Mouse (Mus musculus) layer of hippocampus, postnatal 14 days (tissue): ENCODE data around the gene Fars2. TPM values are rescaled to one million over a fixed set of nuclear protein-coding genes. Genes with fewer than 3 reads are reported as not detected.
"Not testable (repeated sequence)": the region's sequence is repeated elsewhere in the genome, so short reads cannot be mapped to it uniquely, and the experiment has no call there.

Experiments used
- DNase-seq, 2 experiments: peaks; one replicate each; pipeline ENCODE4 v3.0.0; 2021 to 2022; ENCODE audit warnings: low spot score in 2 of 2, mixed read lengths in 1 of 2
- total RNA-seq, 2 experiments: library from RNA; stranded (reverse); gene quantifications; 2 replicates each; pipeline ENCODE4 v1.2.3; 2021

Fars2 gene
- total RNA-seq, 2 experiments from 2014 or later, result 30.2 to 37.4 TPM

DNA sequence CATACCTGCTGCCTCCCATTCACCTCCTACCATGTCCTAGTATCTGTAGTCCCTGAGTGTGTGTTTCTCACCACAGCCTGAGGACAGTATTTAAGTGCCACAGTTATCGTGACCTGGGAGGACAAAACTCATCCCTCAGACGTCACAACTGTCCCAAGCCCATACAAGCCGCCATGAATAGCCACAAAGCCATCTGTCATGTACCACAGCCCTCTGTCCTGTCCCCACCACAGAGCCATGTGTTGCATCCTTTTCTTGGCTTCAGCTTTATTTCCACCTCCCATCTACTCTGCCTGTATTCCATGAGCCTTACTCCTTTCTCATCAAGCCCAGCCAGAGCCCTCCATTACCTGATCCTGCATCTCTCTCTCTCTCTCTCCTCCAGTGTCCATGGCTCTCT is 244.2 kb downstream of the Fars2 start:
- DNase-seq, result no peak

DNA sequence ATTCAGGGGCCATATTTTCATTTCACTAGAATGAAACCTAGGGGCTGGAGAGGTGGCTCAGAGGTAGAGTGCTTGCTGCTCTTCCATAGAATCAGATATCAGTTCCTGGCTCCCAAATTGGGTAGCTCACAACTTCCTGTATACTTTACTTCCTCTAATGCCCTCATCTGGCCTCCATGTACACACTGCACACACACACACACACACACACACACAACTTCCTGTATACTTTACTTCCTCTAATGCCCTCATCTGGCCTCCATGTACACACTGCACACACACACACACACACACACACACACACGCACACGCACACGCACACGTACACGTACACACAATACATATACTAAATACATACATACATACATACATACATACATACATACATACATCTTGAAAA is 248.5 kb downstream of the Fars2 start:
- DNase-seq, result not testable (repeated sequence)

DNA sequence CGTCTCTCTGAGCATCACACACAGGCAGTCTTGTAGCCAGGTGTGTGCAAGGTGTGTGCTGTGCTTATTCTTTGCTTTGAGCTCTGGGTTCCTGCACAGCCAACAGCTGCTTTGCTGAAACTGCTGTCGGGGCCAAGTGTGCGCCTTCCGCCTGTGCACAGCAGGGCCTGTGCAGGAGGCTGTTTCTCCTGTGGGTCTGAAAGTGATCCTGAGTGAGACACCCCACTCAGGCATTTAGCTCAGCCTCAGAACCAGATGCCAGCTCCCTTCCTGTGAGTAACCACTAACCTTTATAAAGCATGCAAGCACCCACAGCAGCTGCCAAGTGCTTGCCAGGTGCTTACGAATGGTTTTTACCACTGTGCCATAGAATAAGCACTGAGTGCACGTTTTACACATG is 249.1 kb downstream of the Fars2 start:
- DNase-seq, result no peak

DNA sequence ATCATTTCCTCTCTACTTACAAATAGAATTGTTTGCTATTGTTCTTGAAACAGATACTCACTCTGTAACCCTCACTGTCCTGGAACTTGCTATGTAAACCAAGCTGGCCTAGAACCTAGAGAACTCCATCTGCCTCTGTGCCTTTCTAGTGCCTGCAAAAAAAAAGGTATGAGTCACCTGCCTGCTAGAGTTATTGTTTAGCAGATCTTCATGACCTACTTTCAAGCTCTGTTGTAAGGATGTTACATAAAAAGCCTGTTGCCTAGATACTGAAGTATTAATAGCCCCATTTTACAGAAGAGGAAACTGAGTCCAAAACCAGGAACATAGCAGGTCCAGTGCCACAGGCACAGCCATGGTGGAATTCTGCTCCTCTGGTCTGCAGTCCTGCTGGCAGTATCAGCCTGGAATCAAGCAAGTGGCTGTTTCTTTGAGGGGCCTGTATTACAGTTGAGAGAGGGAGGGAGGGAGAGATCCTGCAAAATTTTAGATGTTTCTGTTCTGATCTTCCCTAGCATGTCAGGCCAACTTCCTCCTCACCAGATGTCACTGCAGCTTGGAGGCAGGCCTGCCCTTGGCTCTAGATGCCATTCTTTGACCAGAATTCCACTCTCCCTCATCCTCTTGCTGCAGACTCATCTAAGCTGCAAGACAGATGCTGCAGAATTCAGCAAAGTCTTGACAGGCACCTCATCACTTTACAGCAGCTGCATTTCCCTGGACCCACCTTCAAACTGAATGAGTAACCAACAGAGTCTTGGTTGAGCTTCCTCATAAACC is 250.7 kb downstream of the Fars2 start:
- DNase-seq, result peak; percentile 35 to 37

DNA sequence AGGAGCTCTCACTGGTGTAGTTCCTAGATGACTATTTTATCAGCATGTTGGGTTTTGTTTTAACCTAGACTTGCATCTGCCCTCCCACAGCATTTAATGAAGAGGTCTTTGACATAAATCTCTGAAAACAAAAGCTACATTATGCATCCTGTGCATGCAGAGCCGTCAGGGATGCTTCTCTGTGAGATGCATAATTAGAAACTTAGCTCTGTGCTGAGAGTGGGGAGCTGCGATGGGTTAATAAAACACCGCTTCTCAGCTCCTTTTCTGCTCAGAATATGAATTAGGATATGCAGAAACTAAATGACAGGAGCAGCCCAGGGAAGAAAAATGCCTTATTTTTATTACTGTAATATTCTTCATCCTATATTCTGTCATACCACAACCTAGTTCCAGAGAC is 251.6 kb downstream of the Fars2 start:
- DNase-seq, result no peak

DNA sequence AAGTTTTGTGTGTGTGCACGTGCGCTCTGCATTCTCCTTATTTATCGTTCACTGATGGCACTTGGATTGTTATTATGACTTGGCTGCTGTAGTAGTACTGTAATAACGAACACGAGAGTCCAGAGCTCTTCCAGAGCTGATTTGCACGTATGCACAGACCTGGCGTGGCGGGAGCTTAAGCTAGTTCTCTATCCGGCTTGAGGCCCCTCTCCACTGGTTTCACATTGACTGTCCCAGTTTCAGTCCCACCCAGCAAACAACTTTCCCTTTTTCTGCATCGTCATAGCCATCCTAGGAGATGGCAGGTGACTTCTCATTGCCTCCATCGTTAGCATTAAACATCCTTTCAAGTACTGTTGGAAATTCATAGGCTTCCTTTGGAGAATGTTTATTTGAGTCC is 252.2 kb downstream of the Fars2 start:
- DNase-seq, result no peak

DNA sequence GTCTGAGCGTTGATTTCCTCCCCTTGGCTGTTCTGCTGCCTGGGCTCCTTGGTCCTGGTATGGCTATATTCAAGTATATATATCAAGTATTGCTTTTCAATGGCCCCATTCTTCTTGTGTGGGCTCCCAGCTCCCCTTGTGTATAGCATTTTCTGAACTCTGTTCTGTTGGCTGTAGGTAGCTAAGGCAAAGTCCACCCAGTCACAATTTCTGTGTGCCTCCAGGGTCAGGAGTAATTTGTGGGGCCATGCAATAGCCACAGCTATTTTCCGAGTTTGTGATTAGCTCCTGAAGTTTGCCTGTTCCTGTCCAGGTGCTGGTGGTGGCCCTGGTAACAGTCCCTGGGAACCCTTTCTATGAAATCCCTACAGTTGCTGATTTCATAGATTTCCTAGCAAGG is 266.0 kb downstream of the Fars2 start:
- no peak for DNase-seq

DNA sequence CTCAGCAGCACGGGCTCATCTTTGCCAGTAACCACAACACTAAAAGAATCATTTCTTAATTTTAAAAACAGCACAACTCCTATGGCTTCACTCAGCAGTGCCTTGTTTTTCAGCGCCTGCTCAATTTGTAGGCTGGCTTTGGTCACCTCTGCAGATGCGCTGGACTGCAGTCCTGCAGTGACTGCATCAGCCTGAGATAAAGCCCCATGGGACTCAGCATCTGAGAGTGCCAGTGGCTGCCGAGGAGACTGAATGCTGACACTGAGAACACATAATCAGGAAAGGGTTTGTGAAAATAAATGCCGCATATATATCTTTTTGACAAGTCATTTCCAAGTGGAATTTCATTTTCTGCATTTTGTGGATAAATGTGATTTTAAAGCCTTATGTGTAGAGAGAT is 268.9 kb downstream of the Fars2 start:
- DNase-seq, result no peak

DNA sequence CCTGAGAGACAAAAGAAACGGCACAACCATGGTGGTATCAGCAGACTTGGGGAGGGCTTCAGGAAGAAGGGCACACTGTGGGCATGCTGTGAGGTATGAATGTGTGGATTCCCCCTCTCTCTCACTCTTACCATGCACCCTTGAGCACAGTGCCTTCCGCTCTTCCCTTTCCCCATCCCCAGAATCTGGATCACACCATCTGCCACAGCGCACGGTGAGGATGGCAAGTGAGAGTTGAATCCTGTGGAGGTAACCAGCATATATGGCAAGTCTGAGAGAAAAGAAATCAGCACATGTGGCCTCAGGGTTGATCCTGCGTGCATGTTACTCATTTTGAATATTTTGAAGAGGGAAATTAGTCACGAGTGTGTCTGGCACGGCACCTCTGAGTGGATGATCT is 274.7 kb downstream of the Fars2 start:
- DNase-seq, result no peak

DNA sequence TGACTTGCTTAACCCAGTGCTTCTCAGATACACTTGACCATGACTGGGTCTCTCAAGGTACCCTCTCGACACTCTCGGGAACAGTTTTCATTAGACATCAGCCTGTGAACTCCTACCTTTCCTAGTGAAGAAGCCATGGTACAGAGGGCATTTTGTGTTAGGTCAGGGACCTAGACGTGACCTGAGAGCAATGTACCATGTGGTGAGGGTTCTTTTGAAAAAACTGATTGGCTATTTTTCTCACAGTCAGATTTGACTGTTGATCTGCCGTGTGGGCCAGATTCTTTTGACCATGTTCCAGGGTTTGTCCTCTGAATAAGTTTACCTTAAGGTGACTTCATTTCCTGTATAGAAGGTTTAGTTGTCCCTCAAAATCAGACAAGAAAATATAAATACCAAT is 275.5 kb downstream of the Fars2 start:
- no peak for DNase-seq

DNA sequence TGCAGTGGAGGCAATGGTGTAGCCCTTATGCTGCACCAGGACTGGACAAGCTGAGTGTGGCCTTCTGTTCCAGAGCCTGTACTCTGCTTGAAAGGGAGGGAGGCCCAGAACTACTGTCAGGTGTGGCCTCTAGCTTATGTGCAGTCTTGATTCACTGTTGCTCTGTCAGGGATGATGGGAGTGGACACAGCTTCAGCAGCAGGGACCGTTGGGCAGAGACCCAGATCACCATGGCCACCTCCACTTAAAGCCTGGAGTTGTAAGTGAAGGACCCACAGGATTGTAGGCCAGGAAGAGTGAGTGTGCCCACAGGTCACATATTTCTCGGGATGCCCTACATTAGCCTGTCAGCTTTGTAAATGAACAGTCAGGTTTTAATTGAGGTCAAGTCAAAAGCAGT is 283.8 kb downstream of the Fars2 start:
- no peak for DNase-seq

DNA sequence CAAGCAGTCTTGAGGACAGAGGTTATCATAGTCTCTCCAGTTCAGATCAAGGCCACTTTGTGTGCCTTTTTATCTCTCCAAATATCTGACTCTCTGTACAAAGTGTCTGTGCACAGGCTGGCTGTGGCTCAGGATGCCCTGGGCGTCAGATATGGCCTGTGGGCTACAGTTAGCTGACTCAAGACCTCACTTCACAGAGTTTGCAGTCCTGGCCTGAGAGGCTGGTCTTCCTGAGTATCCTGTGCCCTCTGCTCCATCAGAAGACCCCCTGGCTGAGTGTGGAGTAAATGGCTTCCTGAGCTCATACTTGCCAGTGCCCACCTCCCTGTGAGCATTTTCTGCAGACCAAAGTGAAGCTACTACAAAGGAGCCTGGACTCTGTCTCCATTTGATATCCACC is 296.1 kb downstream of the Fars2 start:
- DNase-seq, result no peak

DNA sequence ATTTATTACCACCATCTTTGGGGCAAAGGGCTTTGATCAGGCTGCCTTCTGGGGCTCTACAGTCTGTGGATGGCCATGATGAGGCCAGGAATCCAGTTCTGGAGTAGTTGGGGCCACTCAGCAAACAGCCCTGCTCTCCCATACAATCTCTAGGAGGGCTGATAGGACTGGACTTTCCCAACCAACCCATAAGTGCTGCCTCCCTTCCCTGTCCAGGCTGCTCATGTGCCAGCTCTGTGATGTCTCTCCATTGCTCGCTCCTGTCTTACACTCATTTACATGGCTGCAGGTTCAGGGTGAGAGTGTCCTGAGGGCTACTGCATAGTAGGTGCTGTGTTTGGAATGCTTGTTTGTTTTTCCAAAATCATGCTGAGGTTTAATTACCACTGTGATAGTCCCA is 298.0 kb downstream of the Fars2 start:
- DNase-seq, result no peak

DNA sequence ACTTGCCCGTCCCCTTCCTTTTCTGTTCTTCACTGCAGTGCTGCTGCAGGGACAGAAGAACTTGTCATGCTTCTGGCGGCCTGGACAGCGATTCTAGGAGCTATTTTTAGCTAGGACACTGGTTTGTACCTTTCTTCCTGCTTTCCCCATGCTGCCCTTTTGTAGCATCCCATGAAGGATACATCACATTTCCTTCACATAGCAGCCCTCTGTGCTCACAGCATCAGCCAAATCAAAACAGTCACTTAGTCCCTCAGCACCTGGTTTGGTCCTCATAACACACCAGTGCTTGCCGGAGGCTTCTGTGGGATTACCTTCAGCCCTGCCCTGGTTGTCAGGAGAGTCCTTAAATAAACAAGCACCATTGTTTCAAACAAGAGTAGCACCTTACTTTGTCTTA is 299.3 kb downstream of the Fars2 start:
- no peak for DNase-seq

DNA sequence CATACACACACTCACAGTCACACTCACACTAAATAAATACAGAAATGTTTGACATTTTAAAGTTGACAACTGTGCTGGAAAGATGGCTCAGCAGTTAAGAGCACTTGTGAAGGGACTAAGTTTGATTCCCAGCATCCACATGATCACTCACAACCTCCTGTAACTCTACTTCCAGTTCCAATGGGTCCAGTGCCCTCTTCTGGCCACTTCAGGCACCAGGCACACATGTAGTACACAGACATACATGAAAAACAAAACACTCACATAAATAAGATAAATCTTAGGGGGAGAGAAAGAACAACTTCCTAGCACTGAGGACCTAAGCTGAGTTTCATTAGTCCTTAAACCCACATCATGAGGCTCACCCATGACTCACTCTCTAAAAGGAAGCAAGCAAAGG is 302.1 kb downstream of the Fars2 start:
- DNase-seq, result no peak

DNA sequence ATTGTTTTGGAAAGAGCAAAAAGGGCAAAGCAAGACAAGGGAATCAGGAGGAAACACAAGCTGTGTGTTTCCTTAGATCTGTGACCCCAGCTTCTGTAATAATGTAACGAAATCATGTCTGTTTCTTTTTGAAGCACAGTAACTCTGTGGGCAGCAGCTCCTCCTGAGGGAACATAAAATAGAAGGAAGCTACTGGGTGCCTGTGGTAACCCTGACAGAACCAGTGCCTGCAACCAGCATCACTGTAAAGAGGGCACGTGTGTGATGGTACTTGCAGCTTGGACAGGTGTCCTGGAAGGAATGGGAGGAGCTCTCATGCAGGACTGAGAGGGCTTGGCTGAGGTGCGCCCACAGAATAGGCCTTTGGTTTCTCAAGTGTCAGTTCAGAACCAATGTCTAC is 305.2 kb downstream of the Fars2 start:
- DNase-seq, result no peak

DNA sequence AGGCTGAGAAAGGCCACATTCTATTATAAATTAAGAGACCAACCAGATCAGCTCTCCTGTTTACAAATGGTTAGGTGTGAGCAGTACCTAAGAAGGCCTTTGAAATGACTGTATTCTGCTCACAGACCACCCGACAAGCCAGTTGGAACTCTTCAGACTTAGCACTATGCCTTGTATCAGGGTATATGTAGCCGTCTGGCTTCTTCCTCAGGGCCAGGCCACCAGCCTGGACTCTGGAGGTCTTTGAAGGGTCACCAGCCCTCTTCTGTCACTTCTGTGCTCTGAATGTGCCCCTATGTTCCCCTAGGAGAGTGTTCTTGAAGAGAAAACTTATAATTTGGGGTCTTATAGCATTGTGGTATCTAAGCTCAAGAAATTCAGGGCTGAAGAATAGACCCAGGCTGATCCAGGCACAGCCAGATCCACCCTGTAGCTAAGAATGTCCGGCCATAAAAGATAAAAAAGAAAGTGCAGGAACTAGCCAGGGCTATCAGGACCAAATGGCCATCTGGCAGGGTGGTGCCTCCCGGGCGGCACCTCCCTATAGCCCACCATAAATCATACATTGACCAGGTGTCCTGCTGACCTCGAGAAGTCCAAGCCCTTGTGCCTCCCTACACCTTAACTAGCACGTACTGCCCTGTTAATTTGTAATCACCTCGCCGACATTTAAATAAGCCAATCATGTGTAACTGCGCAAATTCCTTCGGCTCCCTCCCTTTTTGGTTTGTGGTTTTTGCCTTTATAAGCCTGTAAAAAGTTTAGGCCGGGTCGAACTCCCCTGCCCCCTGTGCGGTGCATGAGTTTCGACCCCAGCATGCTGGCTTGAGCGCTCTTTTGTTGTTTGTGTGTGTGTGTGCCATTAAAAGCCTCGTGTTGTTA is 308.9 kb downstream of the Fars2 start:
- not testable (repeated sequence) for DNase-seq

DNA sequence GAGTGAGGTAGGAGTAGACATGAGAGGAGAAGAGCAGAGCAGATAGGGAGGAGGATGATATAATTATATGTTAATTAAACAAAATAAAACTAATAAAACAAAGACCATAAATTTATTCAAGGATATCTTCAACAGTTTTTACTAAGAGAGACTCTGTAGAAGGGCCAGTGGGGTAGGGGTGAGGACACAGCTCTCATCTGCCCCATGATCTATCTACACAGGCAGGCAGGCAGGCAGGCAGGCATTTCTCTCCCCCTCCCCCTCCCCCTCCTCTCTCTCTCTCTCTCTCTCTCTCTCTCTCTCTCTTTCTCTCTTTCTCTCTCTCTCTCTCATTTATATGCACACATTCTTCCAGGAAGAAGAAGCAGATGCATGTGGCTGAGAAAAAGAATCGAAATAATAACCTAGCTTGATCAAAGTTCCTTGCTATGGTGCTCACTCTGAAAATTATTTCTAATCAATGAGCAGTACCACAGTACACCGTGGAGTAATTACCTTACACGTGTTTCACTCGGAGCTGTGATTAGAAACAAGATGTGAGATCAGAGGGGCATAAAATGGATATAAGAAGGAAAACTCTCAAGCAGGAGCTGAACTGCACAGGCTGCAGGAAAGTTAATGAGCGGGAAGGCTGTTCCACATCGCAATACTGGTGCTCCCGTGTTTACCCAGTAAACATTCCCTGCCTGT is 312.4 kb downstream of the Fars2 start:
- DNase-seq, result no peak

DNA sequence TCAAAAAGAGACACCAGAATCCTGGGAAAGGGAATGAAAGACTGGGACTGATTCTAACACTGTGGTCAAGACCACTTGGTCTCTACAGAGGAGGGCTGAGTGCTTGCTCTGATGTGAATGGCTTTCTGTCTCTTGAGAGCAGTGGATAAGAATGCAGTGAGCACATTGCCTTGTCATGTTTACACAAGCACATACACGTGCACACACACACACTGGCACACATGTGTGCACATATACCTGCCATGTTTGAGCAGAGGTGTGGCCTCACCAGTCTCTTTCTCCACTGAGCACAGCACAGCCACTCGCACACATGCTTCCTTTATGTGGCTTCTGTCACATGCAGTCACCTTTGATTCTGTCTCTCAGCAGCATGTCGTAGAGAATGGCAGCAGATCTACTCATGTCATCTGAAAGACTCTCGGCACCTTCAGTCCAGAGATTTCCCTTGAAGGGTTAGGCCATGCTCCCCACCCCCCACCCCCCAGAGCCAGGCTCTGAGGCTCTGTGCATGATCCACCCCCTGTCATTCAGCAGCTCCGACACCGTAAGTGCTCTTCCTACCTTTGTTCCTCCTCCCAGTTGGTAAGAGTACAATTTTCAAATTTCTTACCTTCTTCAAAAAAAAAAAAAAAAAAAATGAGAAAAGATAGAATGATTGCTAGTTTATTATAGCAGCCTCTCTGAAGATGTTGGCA is 313.4 kb downstream of the Fars2 start:
- no peak for DNase-seq

DNA sequence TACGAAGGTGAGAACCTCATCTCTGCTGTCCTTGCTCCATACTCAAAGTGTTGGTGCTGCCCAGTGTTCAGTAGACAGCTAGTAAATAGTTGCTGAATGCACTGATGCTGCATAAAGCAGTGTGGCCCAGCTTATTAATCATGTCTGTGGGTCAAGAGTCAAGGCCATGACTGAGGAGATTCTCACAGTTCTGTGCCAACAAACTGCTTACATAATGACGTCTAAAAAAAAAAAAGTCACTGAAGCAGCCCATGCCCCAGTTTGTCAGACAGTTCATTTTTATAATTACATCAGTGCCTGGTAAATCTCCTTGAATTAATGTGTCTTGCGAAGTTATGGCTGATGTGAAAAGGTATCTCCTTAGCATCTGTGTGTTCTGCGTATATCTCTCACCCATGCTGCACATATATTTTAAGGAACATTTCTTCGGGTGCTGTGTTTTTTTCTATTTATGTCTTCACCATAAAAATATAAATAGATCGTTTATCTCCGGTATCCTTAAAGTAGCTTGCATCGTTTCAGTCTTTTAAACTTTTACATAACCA is 314.8 kb downstream of the Fars2 start:
- DNase-seq, result no peak
